Mouse (Mus musculus) forebrain, postnatal 0 days (tissue): ENCODE measurements around the gene Nup107. TPM values are rescaled to one million over a fixed set of nuclear protein-coding genes. Genes with fewer than 3 reads are reported as not detected.

Experiments used
- ATAC-seq: fragments of 200-750 bp; cut with Nextera tagmentation; 2 replicates; pipeline ENCODE4 v1.8.0; 2017; ENCODE audit warnings: mild to moderate bottlenecking, moderate library complexity
- DNase-seq: peaks from one replicate; pipeline ENCODE4 v3.0.0-alpha.2; 2015
- H3K27ac ChIP-seq: fragments of 300-500 bp; sonication (generic); 2 replicates; pipeline ENCODE4 v1.5.1; 2014; ENCODE audit warnings: low read depth, mild to moderate bottlenecking, antibody characterized with exemption, low read length, moderate library complexity, mixed read lengths
- H3K27me3 ChIP-seq: fragments of 300-500 bp; sonication (generic); 2 replicates; pipeline ENCODE4 v1.6.1; 2014; ENCODE audit warnings: mild to moderate bottlenecking, low read length, mixed read lengths; ENCODE audit not compliant: insufficient read depth
- H3K36me3 ChIP-seq: fragments of 300-500 bp; sonication (generic); 2 replicates; pipeline ENCODE4 v1.6.1; 2014; ENCODE audit warnings: mild to moderate bottlenecking, moderate library complexity; ENCODE audit not compliant: insufficient read depth
- H3K4me1 ChIP-seq: fragments of 300-500 bp; sonication (generic); 2 replicates; pipeline ENCODE4 v1.6.1; 2014; ENCODE audit warnings: antibody characterized with exemption; ENCODE audit not compliant: insufficient read depth
- H3K4me2 ChIP-seq: fragments of 300-500 bp; sonication (generic); 2 replicates; pipeline ENCODE4 v1.6.1; 2014; ENCODE audit warnings: low read depth, mild to moderate bottlenecking, moderate library complexity
- H3K4me3 ChIP-seq: fragments of 300-500 bp; sonication (generic); 2 replicates; pipeline ENCODE4 v1.5.1; 2014; ENCODE audit warnings: low read depth, low read length, mixed read lengths
- H3K9ac ChIP-seq: fragments of 300-500 bp; sonication (generic); 2 replicates; pipeline ENCODE4 v1.6.1; 2014; ENCODE audit warnings: mild to moderate bottlenecking
- H3K9me3 ChIP-seq: fragments of 300-500 bp; sonication (generic); 2 replicates; pipeline ENCODE4 v1.6.1; 2016; ENCODE audit warnings: low read length
- CTCF ChIP-seq: sonication (generic); IDR thresholded peaks from 2 replicates; pipeline ENCODE4 v1.5.1; 2016; ENCODE audit warnings: antibody characterized with exemption, control low read depth, low read depth
- WGBS: fragments of 180-500 bp; shearing (Covaris S2); extraction: QIAGEN DNeasy Blood & Tissue Kit; methylation state at CpG from one replicate; pipeline ENCODE4 v1.1.7; 2014; 5-methylcytosine and 5-hydroxymethylcytosine counted together
- polyA plus RNA-seq: library from polyadenylated mRNA; unstranded; fragments of >200 nt; fragmentation: Nextera tagmentation; extraction: Ambion mirVana; gene quantifications from 2 replicates; pipeline ENCODE4 v1.2.1, GENCODE M21; 2015
- total RNA-seq: library from RNA; depleted of rRNA; stranded (reverse); fragments of >200 nt; gene quantifications from 2 replicates; pipeline ENCODE4 v1.2.3, GENCODE M21; 2014

Gene Nup107
- total and polyA plus RNA-seq, 2 experiments from 2014 or later, result 27.1 to 38.8 TPM

GRCm38 (mm10) chr10:117795206-117795605, 2.7 kb upstream of the Nup107 start:
- no peak for TF ChIP-seq CTCF
- ATAC-seq (no peak), DNase-seq (no peak)
- H3K4me2 ChIP-seq, result no peak overlapping the region
- H3K27ac ChIP-seq, result no peak overlapping the region
- no peak overlapping the region for H3K9ac ChIP-seq
- WGBS, result 79% methylated on average over 4 of the region's 4 CpGs
- no peaks in the 10 kb centered on the region for H3K36me3 ChIP-seq
- no peak overlapping the region for H3K4me3 ChIP-seq
- no peaks in the 10 kb centered on the region for H3K9me3 ChIP-seq
- no peaks in the 10 kb centered on the region for H3K27me3 ChIP-seq
- peaks cover 7% of the 10 kb centered on the region for H3K4me1 ChIP-seq

DNA sequence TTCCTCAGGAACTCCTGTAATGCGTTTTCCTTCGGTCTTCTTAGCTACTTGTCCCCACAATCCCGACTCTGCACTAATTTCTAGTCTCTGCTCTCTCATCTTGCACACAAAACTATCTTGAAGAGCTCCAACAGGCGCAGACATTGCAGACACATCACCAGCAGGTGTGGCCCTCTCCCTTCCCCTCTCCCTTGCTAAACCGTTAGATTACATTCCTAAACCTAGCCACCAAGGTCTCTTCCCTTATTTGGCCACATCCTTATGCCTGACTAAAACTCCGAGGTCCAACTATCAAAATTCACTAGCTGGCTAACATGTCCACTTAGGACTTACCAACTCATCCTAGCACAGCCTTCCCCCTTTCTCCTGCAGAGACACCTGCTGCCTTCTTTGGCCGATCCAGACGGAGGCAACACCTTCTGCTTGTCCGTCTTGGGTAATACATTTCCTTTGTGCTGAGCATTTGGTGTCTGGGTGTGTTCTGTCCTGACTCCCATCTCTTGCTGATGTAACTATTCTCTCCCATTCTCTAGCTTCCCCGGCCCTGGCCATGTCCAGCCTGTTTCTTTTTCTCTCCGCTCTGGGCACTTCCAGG, 1.0 kb upstream of the Nup107 start:
- H3K4me3 ChIP-seq, result no peak overlapping the region
- H3K36me3 ChIP-seq, result no peaks in the 10 kb centered on the region
- peak overlapping the region; percentile 60; the same call in 1 of the 2 replicates for H3K4me2 ChIP-seq
- no peaks in the 10 kb centered on the region for H3K27me3 ChIP-seq
- peaks cover 7% of the 10 kb centered on the region for H3K4me1 ChIP-seq
- no peaks in the 10 kb centered on the region for H3K9me3 ChIP-seq
- H3K9ac ChIP-seq, result no peak overlapping the region
- H3K27ac ChIP-seq, result no peak overlapping the region
- 0 out of 2 replicates have a peak, but pooled peaks have one; percentile 2 for TF ChIP-seq CTCF
- WGBS, result 79% methylated on average over 11 of the region's 11 CpGs
- DNase-seq (no peak), ATAC-seq (no peak)

DNA sequence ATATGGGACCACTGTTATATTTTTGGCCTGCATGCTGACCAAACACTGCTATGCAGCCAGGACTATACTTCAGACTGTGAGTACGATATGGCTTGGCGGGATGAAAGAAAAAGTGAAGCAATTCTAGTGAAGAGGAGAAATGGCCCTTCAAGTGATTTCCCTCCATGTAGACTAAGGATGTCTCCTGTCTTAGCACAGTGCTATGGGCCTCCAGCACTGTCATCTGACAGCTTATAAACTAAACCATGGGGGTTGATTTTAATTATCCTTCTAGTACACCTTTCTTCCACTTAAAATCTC, 1.4 kb downstream of the Nup107 start:
- no peak for TF ChIP-seq CTCF
- H3K4me1 ChIP-seq, result peaks cover 7% of the 10 kb centered on the region
- no peaks in the 10 kb centered on the region for H3K9me3 ChIP-seq
- no peak overlapping the region for H3K27ac ChIP-seq
- H3K4me3 ChIP-seq, result no peak overlapping the region
- no peak for DNase-seq
- H3K27me3 ChIP-seq, result no peaks in the 10 kb centered on the region
- peaks cover 15% of the 10 kb centered on the region for H3K36me3 ChIP-seq
- 93% methylated on average over 2 of the region's 2 CpGs for WGBS
- H3K9ac ChIP-seq, result no peak overlapping the region
- no peak for ATAC-seq
- H3K4me2 ChIP-seq, result 0 out of 2 replicates have a peak overlapping the region, but pooled peaks have one; percentile 60

GRCm38 (mm10) chr10:117790421-117791170, 1.9 kb downstream of the Nup107 start:
- Histone ChIP-seq H3K4me2 (no peak overlapping the region), H3K27ac (no peak overlapping the region), H3K36me3 (peaks cover 20% of the 10 kb centered on the region), H3K9me3 (no peaks in the 10 kb centered on the region), H3K9ac (no peak overlapping the region), H3K27me3 (no peaks in the 10 kb centered on the region), H3K4me1 (peaks cover 7% of the 10 kb centered on the region), H3K4me3 (no peak overlapping the region)
- WGBS, result 92% methylated on average over 17 of the region's 17 CpGs
- ATAC-seq (no peak), DNase-seq (no peak)
- TF ChIP-seq CTCF, result no peak

DNA sequence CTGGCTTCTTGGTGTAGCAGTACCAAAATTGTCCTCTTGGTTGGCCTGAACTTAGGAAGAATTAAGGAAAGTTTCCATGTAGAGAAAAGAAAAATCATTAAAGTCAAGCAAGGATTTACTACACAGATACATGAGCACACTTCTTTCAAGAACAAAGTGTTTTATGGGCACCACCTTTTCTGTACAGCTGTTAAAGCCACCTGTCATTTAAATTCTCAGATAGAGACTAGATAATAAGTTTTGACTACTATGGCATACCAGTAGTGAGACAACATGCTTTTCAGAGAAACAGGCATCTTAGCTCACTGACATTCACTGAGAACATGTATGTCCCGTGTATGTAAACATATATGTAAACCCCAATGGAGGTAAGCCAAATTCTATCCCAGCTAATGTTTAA, 2.5 kb downstream of the Nup107 start:
- H3K27ac ChIP-seq, result no peak overlapping the region
- DNase-seq (no peak), ATAC-seq (no peak)
- H3K27me3 ChIP-seq, result no peaks in the 10 kb centered on the region
- H3K4me1 ChIP-seq, result peaks cover 7% of the 10 kb centered on the region
- H3K9ac ChIP-seq, result no peak overlapping the region
- peaks cover 22% of the 10 kb centered on the region for H3K36me3 ChIP-seq
- H3K4me3 ChIP-seq, result no peak overlapping the region
- H3K4me2 ChIP-seq, result no peak overlapping the region
- WGBS, result 94% methylated on average over 1 of the region's 1 CpGs
- no peak for TF ChIP-seq CTCF
- H3K9me3 ChIP-seq, result no peaks in the 10 kb centered on the region

DNA sequence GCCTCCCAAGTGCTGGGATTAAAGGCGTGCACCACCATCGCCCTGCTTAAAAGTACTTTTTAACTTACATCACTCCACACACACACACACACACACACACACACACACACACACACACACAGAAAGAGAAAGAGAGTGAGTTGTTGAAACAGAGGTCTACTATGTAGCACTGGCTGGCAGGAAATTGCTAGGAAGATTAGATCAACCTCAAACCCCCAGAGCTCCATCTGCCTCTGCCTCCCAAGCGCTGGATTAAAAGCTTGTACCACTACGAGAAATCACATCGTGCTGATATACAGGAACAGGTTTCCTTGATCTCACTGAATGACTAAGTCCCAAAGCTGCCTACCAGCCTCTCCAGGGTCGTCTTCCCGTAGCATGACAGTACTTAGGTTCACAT, 7.9 kb downstream of the Nup107 start:
- 95% methylated on average over 7 of the region's 7 CpGs for WGBS
- H3K9me3 ChIP-seq, result no peaks in the 10 kb centered on the region
- H3K36me3 ChIP-seq, result peaks cover 66% of the 10 kb centered on the region
- ATAC-seq (no peak), DNase-seq (no peak)
- no peak overlapping the region for H3K4me2 ChIP-seq
- no peaks in the 10 kb centered on the region for H3K27me3 ChIP-seq
- no peaks in the 10 kb centered on the region for H3K4me1 ChIP-seq
- no peak overlapping the region for H3K27ac ChIP-seq
- no peak overlapping the region for H3K4me3 ChIP-seq
- no peak for TF ChIP-seq CTCF
- H3K9ac ChIP-seq, result no peak overlapping the region

DNA sequence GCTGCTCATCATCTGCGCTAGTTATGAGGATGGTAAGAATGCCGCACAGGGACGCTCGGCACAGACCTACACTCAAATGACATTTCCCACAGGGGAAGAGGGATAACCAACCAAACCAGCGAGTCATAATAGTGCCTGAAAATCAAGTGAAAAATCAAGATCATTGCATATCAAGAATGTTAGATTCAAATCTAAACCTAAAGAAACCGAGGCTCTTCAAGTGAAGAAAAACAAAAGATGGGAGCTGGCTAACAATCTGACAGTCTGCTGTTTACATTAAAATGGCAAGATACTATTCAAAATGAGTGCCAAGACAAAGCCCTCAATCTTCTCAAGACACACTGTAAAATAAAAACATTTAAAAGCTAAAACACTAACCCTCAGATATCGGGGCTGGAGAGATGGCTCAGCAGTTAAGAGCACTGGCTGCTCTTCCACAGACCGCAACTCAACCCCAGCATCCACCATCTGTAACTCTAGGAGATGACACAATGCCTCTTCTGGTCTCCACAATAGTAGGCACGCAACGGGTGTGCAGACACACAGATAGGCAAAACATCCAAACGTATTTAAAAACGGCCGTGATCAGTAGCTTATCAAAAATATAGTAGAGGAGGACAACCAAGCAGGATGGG, 8.6 kb downstream of the Nup107 start:
- TF ChIP-seq CTCF, result no peak
- no peaks in the 10 kb centered on the region for H3K9me3 ChIP-seq
- ATAC-seq, result no peak
- DNase-seq, result no peak
- no peak overlapping the region for H3K4me3 ChIP-seq
- H3K27ac ChIP-seq, result no peak overlapping the region
- peaks cover 70% of the 10 kb centered on the region for H3K36me3 ChIP-seq
- no peak overlapping the region for H3K9ac ChIP-seq
- 97% methylated on average over 13 of the region's 13 CpGs for WGBS
- no peak overlapping the region for H3K4me2 ChIP-seq
- no peaks in the 10 kb centered on the region for H3K27me3 ChIP-seq
- no peaks in the 10 kb centered on the region for H3K4me1 ChIP-seq
